Mouse (Mus musculus) spleen, postnatal 4 days (tissue): ENCODE data around the gene Ankrd26.
A peak's percentile ranks its signal among the peaks of the same experiment; 100 is the strongest.

Experiments used
- DNase-seq, 2 experiments: peaks; one replicate each; pipeline ENCODE4 v3.0.0; 2022; ENCODE audit warnings: low spot score in 2 of 2

Ankrd26 gene

GRCm38 (mm10) chr6:118478957-118479708 is 82.9 kb downstream of the Ankrd26 start, which contains the start of gene Zfp9:
TSS of gene Zfp9 (minus strand) at chr6:118479320.
- DNase-seq, result peak; percentile 31 to 70

GRCm38 (mm10) chr6:118477875-118478785 is 83.9 kb downstream of the Ankrd26 start:
- no peak for DNase-seq

GRCm38 (mm10) chr6:118462069-118462705 is 99.8 kb downstream of the Ankrd26 start:
- DNase-seq, result no peak

GRCm38 (mm10) chr6:118457726-118458125 is 104.3 kb downstream of the Ankrd26 start:
- DNase-seq, result no peak

GRCm38 (mm10) chr6:118455042-118455631 is 106.9 kb downstream of the Ankrd26 start, which contains the start of gene Zfp248:
TSS of gene Zfp248 (minus strand) at chr6:118455528.
- DNase-seq, result peak; percentile 59 to 84

GRCm38 (mm10) chr6:118454452-118454851 is 107.6 kb downstream of the Ankrd26 start:
- no peak for DNase-seq
